Mouse (Mus musculus): ENCODE results near the gene Lrrc57. TPM values are rescaled to one million over a fixed set of nuclear protein-coding genes. Genes with fewer than 3 reads are reported as not detected.

The Lrrc57 gene
- polyA plus RNA-seq, 1 experiment from 2014 or later, result 18.4 TPM

DNA sequence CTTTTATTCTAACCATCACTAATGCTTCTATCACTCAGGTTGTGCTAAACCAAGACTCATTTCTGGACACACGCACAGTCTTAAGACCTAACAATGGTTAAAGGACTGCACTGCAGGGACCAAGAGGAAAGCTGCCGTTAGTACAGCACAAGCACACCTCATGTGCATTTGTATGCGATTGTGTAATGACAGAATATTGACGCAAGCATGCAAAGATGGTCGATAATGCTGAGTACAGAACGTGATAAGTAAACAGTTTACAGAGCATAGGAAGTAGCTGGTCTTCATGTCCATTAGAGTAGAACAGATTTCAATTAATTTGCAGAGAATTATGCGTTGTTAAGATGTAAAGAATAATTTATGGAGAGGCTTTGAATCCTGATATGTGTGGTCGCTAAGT lies 31.5 kb upstream of the Lrrc57 start:
- H3K27me3 ChIP-seq (ENCODE audit: control insufficient read depth, insufficient read depth, low read length), result no peaks in the 10 kb centered on the region
- no peak overlapping the region for H3K9ac ChIP-seq (ENCODE audit: low read length)
- WGBS, result 82% methylated on average over 8 of the region's 8 CpGs
- no peak overlapping the region for H3K4me3 ChIP-seq (replicated peaks; ENCODE audit: low read length)
- no peak overlapping the region for H3K27ac ChIP-seq (ENCODE audit: low read length)
- H3K9me3 ChIP-seq (replicated peaks; ENCODE audit: control insufficient read depth, low read length), result no peaks in the 10 kb centered on the region
- no peak overlapping the region for H3K4me2 ChIP-seq (ENCODE audit: low read depth, low read length)
- H3K36me3 ChIP-seq (ENCODE audit: control insufficient read depth, insufficient read depth, low read length), result no peaks in the 10 kb centered on the region
- H3K4me1 ChIP-seq (ENCODE audit: control insufficient read depth, insufficient read depth, low read length), result no peaks in the 10 kb centered on the region
- no peak for ATAC-seq (ENCODE audit: insufficient read depth, low FRiP score)

DNA sequence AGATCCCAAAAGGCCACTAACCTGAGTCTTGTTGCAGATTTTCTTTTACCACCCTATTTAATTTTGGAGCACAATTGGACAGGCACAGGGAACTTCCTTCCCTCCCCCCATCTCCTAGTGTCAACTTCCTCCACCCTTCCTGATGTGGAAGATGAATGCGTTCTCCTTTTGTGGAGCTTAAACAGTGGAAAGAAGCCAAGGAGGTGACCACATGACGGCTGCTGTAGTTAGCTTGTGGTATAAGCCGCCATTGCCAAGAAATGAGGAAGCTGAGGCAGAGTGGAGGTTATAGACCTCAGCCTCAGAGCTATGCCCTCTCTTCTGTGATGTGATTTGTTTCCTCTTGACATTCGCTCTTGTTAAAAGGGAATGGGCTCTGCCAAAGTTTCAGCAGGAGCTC lies 22.6 kb upstream of the Lrrc57 start:
- Histone ChIP-seq H3K4me3 (replicated peaks; ENCODE audit: low read length) (no peak overlapping the region), H3K9ac (ENCODE audit: low read length) (no peak overlapping the region), H3K27me3 (ENCODE audit: control insufficient read depth, insufficient read depth, low read length) (no peaks in the 10 kb centered on the region), H3K9me3 (replicated peaks; ENCODE audit: control insufficient read depth, low read length) (no peaks in the 10 kb centered on the region), H3K36me3 (ENCODE audit: control insufficient read depth, insufficient read depth, low read length) (no peaks in the 10 kb centered on the region; the same call in 1 of the 2 replicates), H3K27ac (ENCODE audit: low read length) (no peak overlapping the region), H3K4me1 (ENCODE audit: control insufficient read depth, insufficient read depth, low read length) (peaks cover 7% of the 10 kb centered on the region; the same call in 1 of the 2 replicates), H3K4me2 (ENCODE audit: low read depth, low read length) (no peak overlapping the region)
- ATAC-seq (ENCODE audit: insufficient read depth, low FRiP score), result no peak
- WGBS, result 57% methylated on average over 4 of the region's 4 CpGs

DNA sequence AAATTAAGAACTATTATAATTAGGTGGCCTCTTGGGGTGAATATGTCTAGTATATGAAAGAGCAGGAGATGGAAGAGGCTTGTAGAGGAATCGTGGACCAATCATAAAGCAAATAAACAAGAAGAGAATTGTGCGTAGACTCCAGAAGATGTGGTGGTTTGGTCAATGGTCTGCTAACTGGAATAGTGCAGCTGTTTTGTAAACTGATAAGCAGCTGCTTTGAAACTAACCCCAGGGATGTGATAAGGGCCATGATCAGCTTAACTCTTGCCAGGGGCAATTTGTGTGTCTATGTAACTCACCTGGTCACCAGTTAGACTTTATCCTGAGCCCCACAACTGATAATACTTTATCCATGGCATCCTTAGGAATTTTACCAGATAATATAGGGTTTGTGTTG lies 22.2 kb upstream of the Lrrc57 start:
- ATAC-seq (ENCODE audit: insufficient read depth, low FRiP score), result no peak
- Histone ChIP-seq H3K9me3 (replicated peaks; ENCODE audit: control insufficient read depth, low read length) (no peaks in the 10 kb centered on the region), H3K4me1 (ENCODE audit: control insufficient read depth, insufficient read depth, low read length) (peaks cover 7% of the 10 kb centered on the region; the same call in 1 of the 2 replicates), H3K9ac (ENCODE audit: low read length) (no peak overlapping the region), H3K4me2 (ENCODE audit: low read depth, low read length) (no peak overlapping the region), H3K36me3 (ENCODE audit: control insufficient read depth, insufficient read depth, low read length) (no peaks in the 10 kb centered on the region; the same call in 1 of the 2 replicates), H3K27ac (ENCODE audit: low read length) (no peak overlapping the region), H3K4me3 (replicated peaks; ENCODE audit: low read length) (no peak overlapping the region), H3K27me3 (ENCODE audit: control insufficient read depth, insufficient read depth, low read length) (no peaks in the 10 kb centered on the region)
- WGBS, result 66% methylated on average over 2 of the region's 2 CpGs

DNA sequence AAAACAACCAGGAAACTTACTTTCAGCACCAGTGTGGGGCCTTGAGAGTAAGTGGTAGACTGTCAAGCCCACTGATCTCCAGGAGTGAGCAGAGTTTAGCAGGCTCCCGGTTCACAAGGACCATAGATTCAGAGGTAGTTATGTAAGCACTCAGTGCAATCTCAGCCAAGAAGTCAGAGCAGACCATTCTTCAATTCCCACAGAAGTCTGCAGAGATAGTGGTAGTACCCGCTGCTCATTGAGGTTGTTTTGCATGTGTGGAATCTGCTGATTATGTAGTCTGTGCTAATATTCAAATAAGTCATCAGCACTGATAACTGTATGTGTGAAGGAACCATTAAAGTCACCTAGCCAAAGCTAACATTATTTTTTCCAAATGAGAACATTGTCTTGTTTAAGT lies 21.3 kb upstream of the Lrrc57 start:
- no peaks in the 10 kb centered on the region for H3K9me3 ChIP-seq (replicated peaks; ENCODE audit: control insufficient read depth, low read length)
- no peak overlapping the region for H3K9ac ChIP-seq (ENCODE audit: low read length)
- H3K36me3 ChIP-seq (ENCODE audit: control insufficient read depth, insufficient read depth, low read length), result no peaks in the 10 kb centered on the region; the same call in 1 of the 2 replicates
- H3K4me2 ChIP-seq (ENCODE audit: low read depth, low read length), result peak overlapping the region; percentile 53
- H3K4me1 ChIP-seq (ENCODE audit: control insufficient read depth, insufficient read depth, low read length), result peaks cover 7% of the 10 kb centered on the region; the same call in 1 of the 2 replicates
- 0 out of 2 replicates have a peak overlapping the region, but pooled peaks have one; percentile 2 for H3K4me3 ChIP-seq (replicated peaks; ENCODE audit: low read length)
- ATAC-seq (ENCODE audit: insufficient read depth, low FRiP score), result no peak
- 69% methylated on average over 2 of the region's 2 CpGs for WGBS
- no peak overlapping the region for H3K27ac ChIP-seq (ENCODE audit: low read length)
- H3K27me3 ChIP-seq (ENCODE audit: control insufficient read depth, insufficient read depth, low read length), result no peaks in the 10 kb centered on the region

DNA sequence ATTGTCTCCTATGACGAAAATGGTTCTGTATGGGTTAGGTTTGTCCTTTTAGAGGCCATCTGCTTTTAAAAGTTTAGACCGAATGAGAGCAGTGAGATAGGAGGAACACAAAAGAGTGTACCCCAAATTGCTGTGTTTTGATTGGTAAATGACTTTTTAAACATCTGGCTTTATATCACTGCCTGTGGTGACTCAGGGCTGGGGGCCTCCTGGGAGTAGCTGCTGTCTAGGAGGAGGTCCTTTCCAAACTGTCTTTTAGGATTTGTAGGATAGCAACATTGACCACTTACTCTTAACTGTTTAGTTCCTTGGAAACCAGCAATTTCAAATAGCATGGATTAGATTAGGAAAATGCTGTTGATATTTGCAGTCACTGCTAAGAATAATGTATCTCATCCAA lies 20.9 kb upstream of the Lrrc57 start:
- 74% methylated on average over 2 of the region's 2 CpGs for WGBS
- Histone ChIP-seq H3K4me1 (ENCODE audit: control insufficient read depth, insufficient read depth, low read length) (peaks cover 7% of the 10 kb centered on the region; the same call in 1 of the 2 replicates), H3K4me3 (replicated peaks; ENCODE audit: low read length) (peak overlapping the region; percentile 2; the same call in 1 of the 2 replicates), H3K27ac (ENCODE audit: low read length) (no peak overlapping the region), H3K9ac (ENCODE audit: low read length) (no peak overlapping the region), H3K27me3 (ENCODE audit: control insufficient read depth, insufficient read depth, low read length) (no peaks in the 10 kb centered on the region), H3K4me2 (ENCODE audit: low read depth, low read length) (peak overlapping the region; percentile 53), H3K36me3 (ENCODE audit: control insufficient read depth, insufficient read depth, low read length) (no peaks in the 10 kb centered on the region), H3K9me3 (replicated peaks; ENCODE audit: control insufficient read depth, low read length) (no peaks in the 10 kb centered on the region)
- ATAC-seq (ENCODE audit: insufficient read depth, low FRiP score), result no peak

DNA sequence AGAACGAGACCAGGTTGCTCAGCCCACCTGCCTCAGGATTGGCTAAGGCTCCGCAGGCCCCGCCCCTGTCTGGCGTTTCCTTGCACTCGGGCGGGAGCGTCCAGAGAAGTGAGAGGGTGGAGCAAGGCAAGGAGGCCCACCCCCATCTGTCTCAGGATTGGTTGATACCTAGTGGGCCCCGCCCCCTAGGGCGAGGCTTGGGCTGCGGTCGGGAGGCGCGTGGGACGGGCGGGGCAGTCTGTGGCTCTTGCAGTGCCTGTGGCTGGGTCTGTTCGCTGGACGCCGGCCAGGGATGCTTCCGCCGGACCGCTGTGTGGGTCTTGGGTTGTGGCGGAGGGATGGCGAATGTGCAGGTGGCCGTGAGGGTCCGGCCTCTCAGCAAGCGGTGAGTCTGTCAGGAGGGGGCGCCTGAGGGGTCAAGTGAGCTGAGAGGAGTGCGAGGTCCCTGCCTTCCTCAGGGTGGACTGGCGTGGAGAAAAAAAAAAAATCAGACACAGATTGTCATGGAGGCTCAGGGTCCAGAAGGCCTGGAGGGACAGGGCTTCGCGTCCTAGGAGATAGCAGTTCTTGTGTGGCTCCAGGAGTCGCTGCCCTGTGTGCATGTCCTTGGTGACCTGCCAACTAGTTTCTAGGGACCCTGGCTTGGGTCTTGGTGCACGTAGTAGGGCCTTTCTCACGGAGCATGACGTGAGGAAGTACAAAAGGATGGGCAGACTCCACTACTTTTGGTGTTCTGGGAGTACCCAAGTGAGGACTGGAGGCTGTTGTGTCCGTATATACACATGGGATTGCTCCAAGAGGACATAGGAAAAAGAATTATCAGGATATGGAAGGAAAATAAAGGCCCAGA lies 19.8 kb upstream of the Lrrc57 start, which contains the start of gene Stard9:
Gene Stard9 (plus strand): TSS at position 236 of the 850 bp plus-strand sequence.
- Histone ChIP-seq H3K4me2 (ENCODE audit: low read depth, low read length) (peak within 1 kb of the TSS; percentile 56), H3K4me3 (replicated peaks; ENCODE audit: low read length) (peak within 1 kb of the TSS; percentile 56), H3K36me3 (ENCODE audit: control insufficient read depth, insufficient read depth, low read length) (no peaks in the 10 kb centered on the region), H3K9ac (ENCODE audit: low read length) (peak within 1 kb of the TSS; percentile 69), H3K27me3 (ENCODE audit: control insufficient read depth, insufficient read depth, low read length) (no peaks in the 10 kb centered on the region), H3K27ac (ENCODE audit: low read length) (peak within 1 kb of the TSS; percentile 8; the same call in 1 of the 2 replicates), H3K4me1 (ENCODE audit: control insufficient read depth, insufficient read depth, low read length) (peaks cover 7% of the 10 kb centered on the region; the same call in 1 of the 2 replicates), H3K9me3 (replicated peaks; ENCODE audit: control insufficient read depth, low read length) (no peaks in the 10 kb centered on the region)
- WGBS, result 1% methylated on average over 36 of the region's 36 CpGs
- peak; percentile 100 for ATAC-seq (ENCODE audit: insufficient read depth, low FRiP score)

DNA sequence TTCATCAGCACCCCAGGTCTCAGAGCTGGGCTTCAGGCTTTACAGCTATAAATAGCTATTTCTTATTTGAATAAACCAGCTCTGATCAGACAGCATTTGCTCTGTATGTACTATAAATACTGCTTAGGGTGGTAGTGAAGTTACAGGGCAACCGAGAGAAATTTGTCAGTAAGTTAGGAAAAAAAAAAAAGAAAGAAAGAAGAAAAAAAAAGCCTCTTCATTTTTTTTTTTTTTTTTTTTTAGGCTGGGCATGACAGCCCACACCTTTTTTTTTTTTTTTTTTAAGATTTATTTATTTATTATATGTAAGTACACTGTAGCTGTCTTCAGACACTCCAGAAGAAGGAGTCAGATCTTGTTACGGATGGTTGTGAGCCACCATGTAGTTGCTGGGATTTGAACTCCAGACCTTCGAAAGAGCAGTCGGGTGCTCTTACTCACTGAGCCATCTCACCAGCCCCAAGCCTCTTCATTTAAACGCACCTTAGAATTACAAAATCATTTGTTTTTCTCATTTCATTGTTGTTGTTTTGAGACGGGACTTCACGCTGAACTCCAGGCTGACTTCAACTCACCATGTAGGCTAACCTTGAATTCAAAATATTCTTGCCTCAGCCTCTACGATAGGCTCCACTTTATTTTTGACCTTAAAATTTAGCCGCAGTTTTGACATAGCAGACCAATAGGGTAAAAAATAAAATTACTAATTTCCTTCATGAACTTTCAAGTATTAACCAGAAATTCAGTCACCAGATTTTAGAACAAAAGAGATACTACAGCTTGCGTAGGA lies 19.0 kb upstream of the Lrrc57 start:
- Histone ChIP-seq H3K4me1 (ENCODE audit: control insufficient read depth, insufficient read depth, low read length) (peaks cover 7% of the 10 kb centered on the region; the same call in 1 of the 2 replicates), H3K9me3 (replicated peaks; ENCODE audit: control insufficient read depth, low read length) (no peaks in the 10 kb centered on the region), H3K9ac (ENCODE audit: low read length) (no peak overlapping the region), H3K36me3 (ENCODE audit: control insufficient read depth, insufficient read depth, low read length) (no peaks in the 10 kb centered on the region), H3K4me3 (replicated peaks; ENCODE audit: low read length) (peak overlapping the region; percentile 56), H3K27ac (ENCODE audit: low read length) (no peak overlapping the region), H3K4me2 (ENCODE audit: low read depth, low read length) (peak overlapping the region; percentile 56), H3K27me3 (ENCODE audit: control insufficient read depth, insufficient read depth, low read length) (no peaks in the 10 kb centered on the region)
- WGBS, result 27% methylated on average over 10 of the region's 10 CpGs
- peak; percentile 12; the same call in 1 of the 2 replicates for ATAC-seq (ENCODE audit: insufficient read depth, low FRiP score)

DNA sequence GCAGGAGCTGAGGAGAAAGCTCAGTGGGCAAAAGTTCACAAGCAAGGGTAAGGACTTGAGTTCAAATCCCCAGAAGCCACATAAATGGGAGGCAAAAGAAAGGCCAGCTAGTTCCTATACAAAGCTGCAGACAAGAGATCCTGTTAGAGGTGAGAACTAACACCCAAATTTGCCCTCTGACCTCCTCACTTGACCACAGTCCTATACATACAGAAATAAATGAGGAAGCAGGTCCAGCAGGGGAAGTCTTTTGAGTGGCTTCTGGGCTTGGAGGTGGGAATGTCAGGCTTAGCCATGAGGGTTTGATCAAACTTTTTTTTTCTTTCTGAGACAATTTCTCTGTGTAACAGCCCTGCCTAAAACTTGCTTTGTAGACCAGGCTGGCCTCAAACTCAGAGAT lies 13.6 kb upstream of the Lrrc57 start:
- H3K4me3 ChIP-seq (replicated peaks; ENCODE audit: low read length), result no peak overlapping the region
- H3K9ac ChIP-seq (ENCODE audit: low read length), result no peak overlapping the region
- H3K27me3 ChIP-seq (ENCODE audit: control insufficient read depth, insufficient read depth, low read length), result no peaks in the 10 kb centered on the region
- no peak overlapping the region for H3K4me2 ChIP-seq (ENCODE audit: low read depth, low read length)
- H3K9me3 ChIP-seq (replicated peaks; ENCODE audit: control insufficient read depth, low read length), result no peaks in the 10 kb centered on the region
- no peaks in the 10 kb centered on the region for H3K4me1 ChIP-seq (ENCODE audit: control insufficient read depth, insufficient read depth, low read length)
- H3K27ac ChIP-seq (ENCODE audit: low read length), result no peak overlapping the region
- ATAC-seq (ENCODE audit: insufficient read depth, low FRiP score), result no peak
- H3K36me3 ChIP-seq (ENCODE audit: control insufficient read depth, insufficient read depth, low read length), result peaks cover 12% of the 10 kb centered on the region

DNA sequence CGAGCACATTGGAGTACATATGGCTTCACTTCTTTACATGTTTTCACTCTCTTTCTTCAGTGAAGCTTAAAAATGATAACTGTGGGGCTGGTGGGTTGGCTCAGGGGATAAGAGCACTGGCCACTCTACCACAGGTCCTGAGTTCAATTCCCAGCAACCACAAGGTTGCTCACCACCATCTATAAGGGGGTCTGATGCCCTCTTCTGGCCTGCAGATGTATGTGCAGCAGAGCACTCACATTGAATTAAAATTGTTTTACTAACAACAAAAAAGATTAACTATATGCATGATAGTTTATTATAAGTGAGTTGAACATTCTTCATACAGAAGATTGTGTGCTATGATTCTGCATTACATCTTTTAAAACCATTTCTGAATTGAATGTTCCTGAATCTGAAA lies 10.2 kb upstream of the Lrrc57 start:
- H3K36me3 ChIP-seq (ENCODE audit: control insufficient read depth, insufficient read depth, low read length), result peaks cover 18% of the 10 kb centered on the region
- H3K9me3 ChIP-seq (replicated peaks; ENCODE audit: control insufficient read depth, low read length), result no peaks in the 10 kb centered on the region
- no peak overlapping the region for H3K4me2 ChIP-seq (ENCODE audit: low read depth, low read length)
- no peak overlapping the region for H3K27ac ChIP-seq (ENCODE audit: low read length)
- H3K4me1 ChIP-seq (ENCODE audit: control insufficient read depth, insufficient read depth, low read length), result no peaks in the 10 kb centered on the region
- 96% methylated on average over 1 of the region's 1 CpGs for WGBS
- no peak overlapping the region for H3K9ac ChIP-seq (ENCODE audit: low read length)
- H3K4me3 ChIP-seq (replicated peaks; ENCODE audit: low read length), result no peak overlapping the region
- no peaks in the 10 kb centered on the region for H3K27me3 ChIP-seq (ENCODE audit: control insufficient read depth, insufficient read depth, low read length)
- ATAC-seq (ENCODE audit: insufficient read depth, low FRiP score), result no peak
